Mouse (Mus musculus) frontal cortex, postnatal 25 days (tissue): ENCODE data around the gene Hoxc8.

ENCODE experiments used
- DNase-seq, 2 experiments: peaks; one replicate each; pipeline ENCODE4 v3.0.0; 2022; ENCODE audit warnings: low spot score in 2 of 2

The Hoxc8 gene

GRCm38 (mm10) chr15:103006326-103006725 lies 15.9 kb downstream of the Hoxc8 start:
- DNase-seq = no peak

GRCm38 (mm10) chr15:103009265-103010111 lies 19.1 kb downstream of the Hoxc8 start:
- DNase-seq = no peak

GRCm38 (mm10) chr15:103010112-103010846 lies 19.9 kb downstream of the Hoxc8 start:
- DNase-seq = no peak

GRCm38 (mm10) chr15:103010847-103011555 lies 20.6 kb downstream of the Hoxc8 start:
- DNase-seq = no peak

- no peak for DNase-seq
Measured at GRCm38 (mm10) chr15:103011928-103012486, 21.6 kb downstream of the Hoxc8 start.

- no peak for DNase-seq
Measured at GRCm38 (mm10) chr15:103013238-103013984, 23.0 kb downstream of the Hoxc8 start.

- no peak for DNase-seq
Measured at GRCm38 (mm10) chr15:103014166-103015008, 24.0 kb downstream of the Hoxc8 start.

- DNase-seq = no peak
Measured at GRCm38 (mm10) chr15:103015009-103015399, 24.6 kb downstream of the Hoxc8 start.

- no peak for DNase-seq
Measured at GRCm38 (mm10) chr15:103015406-103016166, 25.2 kb downstream of the Hoxc8 start.

- no peak for DNase-seq
Measured at GRCm38 (mm10) chr15:103018636-103019035, 28.2 kb downstream of the Hoxc8 start, which contains the start of gene Hoxc4. Gene Hoxc4, plus strand, starts transcription at chr15:103018934.

- no peak for DNase-seq
Measured at GRCm38 (mm10) chr15:103020899-103021418, 30.6 kb downstream of the Hoxc8 start.

GRCm38 (mm10) chr15:103021544-103021943 lies 31.1 kb downstream of the Hoxc8 start:
- DNase-seq = no peak

- no peak for DNase-seq
Measured at GRCm38 (mm10) chr15:103024131-103024530, 33.7 kb downstream of the Hoxc8 start.

- DNase-seq = no peak
Measured at GRCm38 (mm10) chr15:103027266-103028235, 37.1 kb downstream of the Hoxc8 start.

GRCm38 (mm10) chr15:103028916-103029512 lies 38.6 kb downstream of the Hoxc8 start:
- no peak for DNase-seq

- DNase-seq = no peak
Measured at GRCm38 (mm10) chr15:103030142-103030541, 39.7 kb downstream of the Hoxc8 start.

GRCm38 (mm10) chr15:103032167-103032566 lies 41.8 kb downstream of the Hoxc8 start:
- no peak for DNase-seq
